Mouse (Mus musculus): ENCODE measurements around the gene Zfp697. TPM values are rescaled to one million over a fixed set of nuclear protein-coding genes. Genes with fewer than 3 reads are reported as not detected.
"Not testable (repeated sequence)": the region's sequence is repeated elsewhere in the genome, so short reads cannot be mapped to it uniquely, and the experiment has no call there.

Gene Zfp697
- polyA plus RNA-seq, 1 experiment: 13.0 TPM

- no peak for DNase-seq (ENCODE audit: low read depth)
These were observed 247.9 kb downstream of the Zfp697 start, which contains the start of gene Hsd3b5 for GRCm38 (mm10) chr3:98630152-98630551. Gene Hsd3b5, minus strand, starts transcription at chr3:98630252.

GRCm38 (mm10) chr3:98635145-98635544 is 252.9 kb downstream of the Zfp697 start:
- DNase-seq (ENCODE audit: low read depth): no peak

DNA sequence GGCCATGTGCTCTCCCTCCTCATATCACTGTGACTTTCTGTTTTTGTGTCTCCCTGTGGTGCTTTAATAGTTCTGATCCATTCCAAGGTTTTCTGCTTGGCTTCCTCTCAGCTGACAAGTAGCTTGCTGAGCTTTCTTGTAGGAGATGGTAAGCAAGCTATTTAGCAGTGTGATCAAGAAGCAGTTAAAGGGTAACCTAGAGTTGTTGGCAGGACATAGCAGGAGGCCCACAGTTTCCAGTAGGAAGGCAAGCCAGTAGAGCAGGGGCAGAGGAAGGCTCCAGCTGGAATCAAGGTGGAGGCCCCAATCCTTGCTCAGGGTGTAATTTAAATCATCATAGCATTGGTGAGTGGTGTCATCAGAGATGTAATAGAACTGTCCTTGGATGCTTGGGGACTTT is 298.5 kb downstream of the Zfp697 start:
- no peak for DNase-seq (ENCODE audit: low read depth)

GRCm38 (mm10) chr3:98682401-98682800 is 300.1 kb downstream of the Zfp697 start:
- no peak for DNase-seq (ENCODE audit: low read depth)

- DNase-seq (ENCODE audit: low read depth): no peak
These were observed 338.5 kb downstream of the Zfp697 start for GRCm38 (mm10) chr3:98720740-98721139.

- DNase-seq (ENCODE audit: low read depth): no peak
These were observed 342.1 kb downstream of the Zfp697 start, which contains the start of gene Hsd3b2 for GRCm38 (mm10) chr3:98724376-98724775. Gene Hsd3b2, minus strand, starts transcription at chr3:98724543.

DNA sequence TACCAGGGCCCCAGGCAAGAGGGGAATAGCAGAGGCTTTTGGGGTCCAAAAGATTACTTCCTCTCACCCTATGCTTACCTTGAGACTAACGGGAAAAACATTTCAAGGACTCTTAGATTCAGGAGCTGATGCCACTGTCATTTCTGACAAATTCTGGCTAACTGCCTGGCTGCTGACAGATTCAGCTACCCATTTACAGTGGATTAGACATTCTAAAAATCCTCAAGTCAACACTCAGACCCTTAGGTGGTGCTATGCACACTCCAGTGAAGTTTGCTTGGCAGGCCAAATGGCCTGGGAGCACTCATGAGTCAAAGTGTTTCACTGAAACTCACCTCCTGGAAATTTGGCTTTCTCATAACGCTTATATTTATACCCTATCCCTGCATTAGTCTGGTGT is 344.0 kb downstream of the Zfp697 start:
- no peak for DNase-seq (ENCODE audit: low read depth)

DNA sequence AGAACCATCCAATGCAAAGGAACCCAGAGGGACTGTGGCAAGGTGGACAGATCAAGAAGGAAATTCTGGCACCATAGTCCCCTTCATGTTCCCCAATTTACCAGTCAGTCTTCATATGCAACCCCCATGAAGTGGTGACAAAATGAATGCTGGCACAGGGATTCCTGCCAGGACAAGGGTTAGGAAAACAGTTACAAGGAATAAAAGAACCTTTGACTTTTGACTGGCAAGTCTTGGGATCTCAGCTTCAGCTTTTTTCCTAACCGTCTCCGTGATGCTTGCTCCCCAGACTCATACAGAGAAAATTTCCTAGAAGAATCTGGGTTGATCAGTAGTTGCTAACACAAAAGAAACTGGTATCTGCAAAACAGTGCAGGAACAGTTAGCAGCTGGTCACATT is 351.5 kb downstream of the Zfp697 start:
- DNase-seq (ENCODE audit: low read depth): no peak

DNA sequence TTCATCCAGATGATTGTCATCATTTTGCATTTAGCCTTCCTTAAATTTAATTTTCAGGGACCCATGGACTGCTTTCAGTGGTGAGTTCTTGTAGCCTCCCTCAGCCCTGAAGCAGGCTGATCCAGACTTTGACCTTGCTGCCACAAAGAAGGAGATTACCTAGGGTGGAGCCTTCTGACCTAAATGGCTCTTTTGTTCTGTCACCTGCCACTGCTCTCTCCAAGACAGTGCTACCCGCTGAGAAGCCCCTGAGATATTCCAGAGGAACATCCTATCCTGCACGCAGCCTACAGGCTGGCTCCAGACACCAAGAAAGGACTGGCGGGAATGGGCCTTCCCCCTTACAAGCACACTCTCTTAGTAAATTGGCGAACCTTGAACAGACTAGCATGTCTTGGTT is 352.1 kb downstream of the Zfp697 start:
- no peak for DNase-seq (ENCODE audit: low read depth)

DNA sequence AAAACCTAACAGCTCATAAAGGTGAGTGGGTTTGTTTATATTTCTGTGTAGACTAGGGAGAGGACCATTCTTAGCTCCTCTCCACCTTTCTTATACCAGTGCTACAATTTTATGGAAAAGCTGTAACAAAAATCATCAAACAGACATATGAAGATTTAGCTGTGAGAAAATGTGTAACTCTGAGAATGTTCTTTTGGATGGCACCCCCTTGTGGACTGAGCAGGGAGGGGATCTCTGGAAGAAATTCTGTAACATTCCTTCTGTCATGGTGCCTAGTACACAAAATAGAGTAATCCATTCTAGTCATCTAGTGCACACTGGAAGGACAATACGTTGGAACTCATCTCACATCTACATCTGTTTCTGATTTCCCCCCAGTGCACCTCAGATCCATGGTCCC is 358.8 kb downstream of the Zfp697 start:
- DNase-seq (ENCODE audit: low read depth): not testable (repeated sequence)

GRCm38 (mm10) chr3:98752171-98752570 is 369.9 kb downstream of the Zfp697 start:
- no peak for DNase-seq (ENCODE audit: low read depth)

DNA sequence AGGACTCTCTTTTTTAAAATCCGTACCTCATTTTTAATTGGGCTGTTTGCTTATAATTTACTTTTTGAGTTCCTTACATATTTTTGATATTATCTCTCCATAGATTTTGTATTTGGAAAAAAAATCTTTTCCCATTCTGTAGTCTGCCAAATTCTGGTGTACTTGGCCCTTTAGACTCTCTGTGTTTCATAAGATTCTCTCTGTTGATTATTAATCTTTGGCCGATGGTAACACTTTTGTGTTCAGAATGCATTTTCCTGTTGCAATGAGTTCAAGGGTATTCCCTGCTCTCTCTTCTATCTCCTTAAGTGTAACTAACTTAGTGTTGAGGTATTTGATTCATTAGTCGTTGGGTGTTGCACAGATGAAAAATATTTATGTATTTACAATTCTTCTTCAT is 374.6 kb downstream of the Zfp697 start:
- DNase-seq (ENCODE audit: low read depth): no peak

GRCm38 (mm10) chr3:98764155-98764554 is 381.9 kb downstream of the Zfp697 start:
- DNase-seq (ENCODE audit: low read depth): no peak

DNA sequence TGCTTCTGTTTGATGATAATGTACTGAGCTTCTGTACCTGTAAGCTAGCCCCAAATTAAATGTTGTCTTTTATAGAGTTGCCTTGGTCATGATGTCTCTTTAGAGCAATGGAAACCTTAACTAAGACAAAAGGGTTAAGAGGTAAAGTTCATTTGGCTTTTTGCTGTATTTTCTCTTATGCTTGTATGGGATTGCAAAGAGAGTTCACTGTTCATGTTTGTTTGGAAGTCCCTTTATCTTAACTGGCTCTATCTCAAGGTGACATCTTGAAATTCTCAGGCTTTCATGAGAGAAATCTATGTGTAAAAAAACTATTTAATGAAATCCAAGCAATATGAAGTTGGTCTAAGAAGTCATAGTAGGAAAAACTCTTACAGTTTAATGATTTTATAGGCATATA is 398.7 kb downstream of the Zfp697 start:
- no peak for DNase-seq (ENCODE audit: low read depth)

DNA sequence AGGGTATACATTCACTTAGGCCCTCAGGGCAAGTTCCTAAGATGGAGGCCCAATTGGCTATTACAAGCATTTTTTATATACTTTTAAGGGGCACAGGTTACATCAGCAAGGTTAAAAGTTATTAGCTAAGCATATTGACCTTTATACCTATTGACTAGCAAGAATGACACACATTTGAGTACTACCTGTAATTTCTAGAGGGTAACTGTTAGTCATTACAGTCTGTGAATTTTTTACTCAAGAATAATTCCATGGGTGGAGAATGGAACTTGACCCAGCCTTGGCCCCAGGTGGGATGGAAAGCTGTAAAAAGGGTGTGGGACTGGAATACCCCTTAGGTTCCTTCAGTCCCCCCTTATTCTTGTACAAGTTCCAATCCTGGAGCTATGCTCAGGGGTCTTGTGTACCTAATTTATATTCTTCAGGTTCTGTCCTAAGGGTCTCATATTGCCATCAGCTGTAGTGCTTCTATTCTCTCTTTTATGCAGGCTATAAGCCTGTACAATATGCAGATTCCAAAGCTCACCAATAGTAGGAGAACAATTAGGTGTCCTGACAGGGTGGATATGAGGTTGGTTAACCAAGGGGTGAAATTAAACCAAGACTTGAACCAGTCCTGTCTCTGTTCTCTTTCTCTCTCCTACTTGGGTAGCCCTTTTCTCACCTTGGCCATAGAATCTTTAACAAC is 400.1 kb downstream of the Zfp697 start:
- no peak for DNase-seq (ENCODE audit: low read depth)

GRCm38 (mm10) chr3:98786551-98786950 is 404.3 kb downstream of the Zfp697 start:
- DNase-seq (ENCODE audit: low read depth): no peak

Other genes with a start within 250 kb of the Zfp697 start
- 0.19 and 0.23 TPM in 2 replicates for gene Adam30, start 221.8 kb upstream of the Zfp697 start, polyA plus RNA-seq (2012; rRNA removed)
- 0.13 TPM in 1 of 2 replicates, not detected in the other for gene Reg4, start 160.3 kb upstream of the Zfp697 start, polyA plus RNA-seq (2012; rRNA removed)
- gene Hmgcs2, start 102.0 kb upstream of the Zfp697 start, polyA plus RNA-seq (2012; rRNA removed): 22.3 and 25.9 TPM in 2 replicates
- gene Phgdh, start 42.5 kb upstream of the Zfp697 start, polyA plus RNA-seq (2012; rRNA removed): 312 and 445 TPM in 2 replicates
- gene Gm4450, start 74.7 kb downstream of the Zfp697 start, polyA plus RNA-seq (2012; rRNA removed): not detected in 2 replicates
- not detected in 2 replicates for gene Hsd3b4, start 128.1 kb downstream of the Zfp697 start, polyA plus RNA-seq (2012; rRNA removed)
- not detected in 2 replicates for gene Gm10681, start 206.3 kb downstream of the Zfp697 start, polyA plus RNA-seq (2012; rRNA removed)
- not detected in 2 replicates for gene Hsd3b5, start 247.8 kb downstream of the Zfp697 start, polyA plus RNA-seq (2012; rRNA removed)

Data from gonadal fat pad, adult 2 months (tissue).